Mouse (Mus musculus) limb, embryonic 14.5 days (tissue): ENCODE data around the gene Yjefn3. TPM values are rescaled to one million over a fixed set of nuclear protein-coding genes. Genes with fewer than 3 reads are reported as not detected.

Source experiments
- ATAC-seq: fragments of 200-750 bp; cut with Nextera tagmentation; 2 replicates; pipeline ENCODE4 v1.8.0; 2017; ENCODE audit warnings: low read depth, moderate number of reproducible peaks, moderate TSS enrichment; ENCODE audit not compliant: low FRiP score
- DNase-seq: peaks from one replicate; pipeline ENCODE4 v3.0.0-alpha.2; 2015; ENCODE audit warnings: low spot score
- H3K27ac ChIP-seq: fragments of 300-500 bp; sonication (generic); replicated peaks from 2 replicates; pipeline ENCODE4 v1.5.1; 2014; ENCODE audit warnings: low read depth, mild to moderate bottlenecking, low read length, moderate library complexity, mixed read lengths
- H3K27me3 ChIP-seq: fragments of 300-500 bp; sonication (generic); 2 replicates; pipeline ENCODE4 v1.6.1; 2014; ENCODE audit warnings: low read length, mixed read lengths; ENCODE audit not compliant: control insufficient read depth, insufficient read depth
- H3K36me3 ChIP-seq: fragments of 300-500 bp; sonication (generic); 2 replicates; pipeline ENCODE4 v1.6.1; 2014; ENCODE audit warnings: mild to moderate bottlenecking, low read length, moderate library complexity, mixed read lengths; ENCODE audit not compliant: control insufficient read depth, insufficient read depth
- H3K4me1 ChIP-seq: fragments of 300-500 bp; sonication (generic); 2 replicates; pipeline ENCODE4 v1.6.1; 2014; ENCODE audit warnings: antibody characterized with exemption, low read length, mixed read lengths; ENCODE audit not compliant: control insufficient read depth, insufficient read depth
- H3K4me2 ChIP-seq: fragments of 300-500 bp; sonication (generic); replicated peaks from 2 replicates; pipeline ENCODE4 v1.6.1; 2014; ENCODE audit warnings: low read depth, mild to moderate bottlenecking, low read length, moderate library complexity; ENCODE audit not compliant: severe bottlenecking
- H3K4me3 ChIP-seq: fragments of 300-500 bp; sonication (generic); replicated peaks from 2 replicates; pipeline ENCODE4 v1.5.1; 2014; ENCODE audit warnings: low read length
- H3K9ac ChIP-seq: fragments of 300-500 bp; sonication (generic); 2 replicates; pipeline ENCODE4 v1.6.1; 2014; ENCODE audit warnings: mild to moderate bottlenecking, low read depth, low read length, moderate library complexity; ENCODE audit not compliant: severe bottlenecking
- H3K9me3 ChIP-seq: fragments of 300-500 bp; sonication (generic); 2 replicates; pipeline ENCODE4 v1.6.1; 2016; ENCODE audit warnings: low read length; ENCODE audit not compliant: control insufficient read depth
- POLR2A ChIP-seq: fragments of 200-500 bp; IDR thresholded peaks from 2 replicates; pipeline ENCODE4 v1.8.0; 2012; ENCODE audit warnings: inconsistent platforms, mild to moderate bottlenecking, moderate library complexity, borderline replicate concordance; ENCODE audit not compliant: insufficient read depth, insufficient read length; ENCODE audit errors: extremely low read depth
- WGBS: fragments of 180-500 bp; shearing (Covaris S2); extraction: QIAGEN DNeasy Blood & Tissue Kit; methylation state at CpG from one replicate; pipeline ENCODE4 v1.1.7; 2014; 5-methylcytosine and 5-hydroxymethylcytosine counted together
- polyA plus RNA-seq, 2 experiments: library from polyadenylated mRNA; depleted of rRNA in 1 of 2; stranded (reverse) in 1 of 2; unstranded in 1 of 2; fragments of >200 nt; fragmentation: Nextera tagmentation in 1 of 2; extraction: Ambion mirVana in 1 of 2; gene quantifications; 2 replicates each; pipeline versions ENCODE4 v1.2.1 to v1.2.3; 2012 to 2014

Gene Yjefn3
- polyA plus RNA-seq, 2 experiments, result 5.4 to 5.5 TPM

- Histone ChIP-seq H3K27ac (no peak overlapping the region), H3K4me3 (no peak overlapping the region), H3K4me2 (no peak overlapping the region), H3K36me3 (peaks cover 24% of the 10 kb centered on the region), H3K27me3 (peaks cover 11% of the 10 kb centered on the region), H3K9ac (no peak overlapping the region), H3K9me3 (no peaks in the 10 kb centered on the region), H3K4me1 (peaks cover 3% of the 10 kb centered on the region; the same call in 1 of the 2 replicates)
- no peak for ATAC-seq
- DNase-seq, result no peak
- WGBS, result 71% methylated on average over 6 of the region's 6 CpGs
- TF ChIP-seq POLR2A, result no peak
Observed at GRCm38 (mm10) chr8:69894836-69895332, 7.6 kb downstream of the Yjefn3 start.

- ATAC-seq, result no peak
- Histone ChIP-seq H3K9ac (no peak overlapping the region), H3K4me1 (0 out of 2 replicates have a peak, but pooled peaks cover 3% of the 10 kb centered on the region), H3K4me3 (no peak overlapping the region), H3K27me3 (peaks cover 21% of the 10 kb centered on the region), H3K27ac (no peak overlapping the region), H3K4me2 (no peak overlapping the region), H3K9me3 (no peaks in the 10 kb centered on the region), H3K36me3 (peaks cover 24% of the 10 kb centered on the region)
- no peak for TF ChIP-seq POLR2A
- WGBS, result 44% methylated on average over 17 of the region's 17 CpGs
- DNase-seq, result no peak
Observed at GRCm38 (mm10) chr8:69893863-69894262, 8.6 kb downstream of the Yjefn3 start.

GRCm38 (mm10) chr8:69890813-69891241, 11.7 kb downstream of the Yjefn3 start:
- Histone ChIP-seq H3K4me2 (no peak overlapping the region), H3K27me3 (peaks cover 50% of the 10 kb centered on the region), H3K9ac (no peak overlapping the region), H3K36me3 (peaks cover 24% of the 10 kb centered on the region), H3K4me1 (peaks cover 5% of the 10 kb centered on the region; the same call in 1 of the 2 replicates), H3K9me3 (no peaks in the 10 kb centered on the region), H3K27ac (no peak overlapping the region), H3K4me3 (no peak overlapping the region)
- 40% methylated on average over 19 of the region's 19 CpGs for WGBS
- ATAC-seq (no peak; the same call in 1 of the 2 replicates), DNase-seq (peak; percentile 44)
- TF ChIP-seq POLR2A, result no peak

GRCm38 (mm10) chr8:69888902-69889301, 13.6 kb downstream of the Yjefn3 start:
- peaks cover 69% of the 10 kb centered on the region for H3K27me3 ChIP-seq
- no peak for TF ChIP-seq POLR2A
- H3K4me2 ChIP-seq, result peak overlapping the region; percentile 45
- no peaks in the 10 kb centered on the region for H3K9me3 ChIP-seq
- WGBS, result 6% methylated on average over 32 of the region's 32 CpGs
- H3K9ac ChIP-seq, result peak overlapping the region; percentile 31; the same call in 1 of the 2 replicates
- H3K27ac ChIP-seq, result no peak overlapping the region
- DNase-seq (no peak), ATAC-seq (no peak)
- peak overlapping the region; percentile 29 for H3K4me3 ChIP-seq
- peaks cover 5% of the 10 kb centered on the region; the same call in 1 of the 2 replicates for H3K4me1 ChIP-seq
- H3K36me3 ChIP-seq, result peaks cover 16% of the 10 kb centered on the region

GRCm38 (mm10) chr8:69888244-69888866, 14.2 kb downstream of the Yjefn3 start:
- peaks cover 5% of the 10 kb centered on the region; the same call in 1 of the 2 replicates for H3K4me1 ChIP-seq
- ATAC-seq, result no peak
- WGBS, result 9% methylated on average over 24 of the region's 24 CpGs
- TF ChIP-seq POLR2A, result no peak
- no peak for DNase-seq
- peaks cover 10% of the 10 kb centered on the region for H3K36me3 ChIP-seq
- no peak overlapping the region for H3K9ac ChIP-seq
- H3K4me3 ChIP-seq, result peak overlapping the region; percentile 29
- H3K4me2 ChIP-seq, result peak overlapping the region; percentile 45
- H3K9me3 ChIP-seq, result no peaks in the 10 kb centered on the region
- H3K27me3 ChIP-seq, result peaks cover 75% of the 10 kb centered on the region
- H3K27ac ChIP-seq, result no peak overlapping the region
